Mouse (Mus musculus): ENCODE measurements around the gene Sdr39u1.

DNA sequence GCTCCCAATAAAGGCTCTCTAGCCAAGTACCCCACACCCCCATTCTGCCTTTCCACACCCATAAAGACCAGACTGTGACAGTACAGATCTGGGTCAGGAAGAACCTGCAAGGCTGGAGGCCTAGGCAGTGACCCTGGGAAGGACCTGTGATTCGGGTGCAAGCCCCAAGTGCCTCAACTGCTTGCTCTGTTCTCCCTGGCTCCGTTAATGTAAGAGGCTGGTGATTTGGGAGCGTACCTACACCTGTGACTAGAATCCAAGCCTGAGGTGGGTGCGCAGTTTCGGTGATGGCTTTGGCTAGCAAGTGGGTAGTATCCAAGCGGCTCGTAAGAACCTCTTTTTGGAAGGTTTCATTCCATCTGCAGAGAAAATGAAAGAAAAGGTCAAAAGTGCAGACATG, 1.1 kb downstream of the Sdr39u1 start:
- TF ChIP-seq POLR2A (IDR thresholded peaks at IDR 0.05; ENCODE audit: low read depth, low read length) (no peak), CTCF (IDR thresholded peaks at IDR 0.05; ENCODE audit: extremely low read depth, insufficient read depth, insufficient read length, insufficient replicate concordance) (no peak)
